Mouse (Mus musculus): Measurements from ENCODE around the gene Brs3. TPM values are rescaled to one million over a fixed set of nuclear protein-coding genes. Genes with fewer than 3 reads are reported as not detected.

Gene Brs3
- total and polyA plus RNA-seq, 2 experiments, result not detected

- under 1% methylated on average over 11 of the region's 11 CpGs for WGBS
- Histone ChIP-seq H3K79me2 (ENCODE audit: control insufficient read depth, insufficient read depth, low read length) (no peaks in the 10 kb centered on the region), H3K4me3 (ENCODE audit: insufficient read depth, low read depth, low read length) (peak overlapping the region; percentile 80), H3K36me3 (ENCODE audit: control insufficient read depth, insufficient read depth, low read length) (peaks cover 11% of the 10 kb centered on the region), H3K27me3 (ENCODE audit: control insufficient read depth, insufficient read depth, low read length) (no peaks in the 10 kb centered on the region), H3K4me1 (ENCODE audit: control insufficient read depth, insufficient read depth, low read length) (no peaks in the 10 kb centered on the region; the same call in 1 of the 2 replicates), H3K27ac (replicated peaks; ENCODE audit: insufficient read depth, low read depth, low read length) (peak overlapping the region; percentile 34; the same call in 1 of the 2 replicates), H3K9ac (ENCODE audit: low read depth, low read length) (peak overlapping the region; percentile 79)
- no peak for TF ChIP-seq POLR2A (IDR thresholded peaks at IDR 0.05; ENCODE audit: extremely low read depth, insufficient read depth, low read length)
- TF ChIP-seq CTCF (IDR thresholded peaks at IDR 0.05; ENCODE audit: low read depth, low read length), result no peak
- DNase-seq (ENCODE audit: extremely low read depth, low read depth, low spot score), result no peak
Measured at GRCm38 (mm10) chrX:57053993-57054385, 11.1 kb downstream of the Brs3 start.

- DNase-seq (ENCODE audit: extremely low read depth, low read depth, low spot score), result no peak
- H3K36me3 ChIP-seq (ENCODE audit: control insufficient read depth, insufficient read depth, low read length), result no peaks in the 10 kb centered on the region
- H3K4me3 ChIP-seq (ENCODE audit: insufficient read depth, low read depth, low read length), result no peak overlapping the region
- no peaks in the 10 kb centered on the region for H3K27me3 ChIP-seq (ENCODE audit: control insufficient read depth, insufficient read depth, low read length)
- no peak for TF ChIP-seq CTCF (IDR thresholded peaks at IDR 0.05; ENCODE audit: low read depth, low read length)
- no peak for TF ChIP-seq POLR2A (IDR thresholded peaks at IDR 0.05; ENCODE audit: extremely low read depth, insufficient read depth, low read length)
- no peak overlapping the region for H3K9ac ChIP-seq (ENCODE audit: low read depth, low read length)
- WGBS, result 80% methylated on average over 5 of the region's 5 CpGs
- H3K27ac ChIP-seq (replicated peaks; ENCODE audit: insufficient read depth, low read depth, low read length), result no peak overlapping the region
- H3K4me1 ChIP-seq (ENCODE audit: control insufficient read depth, insufficient read depth, low read length), result no peaks in the 10 kb centered on the region
- no peaks in the 10 kb centered on the region for H3K79me2 ChIP-seq (ENCODE audit: control insufficient read depth, insufficient read depth, low read length)
Measured at GRCm38 (mm10) chrX:57081496-57081895, 38.6 kb downstream of the Brs3 start.

- no peak within 1 kb of the TSS for H3K4me3 ChIP-seq (ENCODE audit: insufficient read depth, low read depth, low read length)
- H3K4me1 ChIP-seq (ENCODE audit: control insufficient read depth, insufficient read depth, low read length), result no peaks in the 10 kb centered on the region
- no peak within 1 kb of the TSS for H3K9ac ChIP-seq (ENCODE audit: low read depth, low read length)
- 76% methylated on average over 4 of the region's 4 CpGs for WGBS
- H3K27ac ChIP-seq (replicated peaks; ENCODE audit: insufficient read depth, low read depth, low read length), result no peak within 1 kb of the TSS
- no peaks in the 10 kb centered on the region for H3K36me3 ChIP-seq (ENCODE audit: control insufficient read depth, insufficient read depth, low read length)
- H3K27me3 ChIP-seq (ENCODE audit: control insufficient read depth, insufficient read depth, low read length), result no peaks in the 10 kb centered on the region
- DNase-seq (ENCODE audit: extremely low read depth, low read depth, low spot score), result no peak
- H3K79me2 ChIP-seq (ENCODE audit: control insufficient read depth, insufficient read depth, low read length), result no peaks in the 10 kb centered on the region
- no peak for TF ChIP-seq POLR2A (IDR thresholded peaks at IDR 0.05; ENCODE audit: extremely low read depth, insufficient read depth, low read length)
- no peak for TF ChIP-seq CTCF (IDR thresholded peaks at IDR 0.05; ENCODE audit: low read depth, low read length)
Measured at GRCm38 (mm10) chrX:57087806-57088205, 44.9 kb downstream of the Brs3 start, which contains the start of gene Vgll1. TSS of gene Vgll1 (plus strand) at chrX:57088106.

Other genes with a start within 250 kb of the Brs3 start
- gene Map7d3, start 220.7 kb upstream of the Brs3 start, total RNA-seq (2014; rRNA removed), result 0.07 and 0.09 TPM in 2 replicates
- gene Map7d3, start 220.7 kb upstream of the Brs3 start, polyA plus RNA-seq (2012; rRNA removed), result not detected in 2 replicates
- not detected in 2 replicates for gene Adgrg4, start 172.9 kb upstream of the Brs3 start, total RNA-seq (2014; rRNA removed)
- gene Adgrg4, start 172.9 kb upstream of the Brs3 start, polyA plus RNA-seq (2012; rRNA removed), result not detected in 2 replicates
- 14.6 and 16.2 TPM in 2 replicates for gene Htatsf1, start 10.5 kb downstream of the Brs3 start, total RNA-seq (2014; rRNA removed)
- gene Htatsf1, start 10.5 kb downstream of the Brs3 start, polyA plus RNA-seq (2012; rRNA removed), result 6.1 and 7.9 TPM in 2 replicates
- gene Vgll1, start 45.0 kb downstream of the Brs3 start, total RNA-seq (2014; rRNA removed), result not detected in 2 replicates
- not detected in 2 replicates for gene Vgll1, start 45.0 kb downstream of the Brs3 start, polyA plus RNA-seq (2012; rRNA removed)
- gene Cd40lg, start 169.1 kb downstream of the Brs3 start, total RNA-seq (2014; rRNA removed), result 0.07 and 0.18 TPM in 2 replicates
- 0.11 TPM in 1 of 2 replicates, not detected in the other for gene Cd40lg, start 169.1 kb downstream of the Brs3 start, polyA plus RNA-seq (2012; rRNA removed)

All from liver, adult 2 months (tissue).